Mouse (Mus musculus): ENCODE data around the gene Pax5. TPM values are rescaled to one million over a fixed set of nuclear protein-coding genes. Genes with fewer than 3 reads are reported as not detected.

The Pax5 gene
- polyA plus RNA-seq, 1 experiment from 2014 or later, result 0.99 TPM

GRCm38 (mm10) chr4:44709091-44709695 lies 1.1 kb downstream of the Pax5 start:
- Histone ChIP-seq H3K27ac (ENCODE audit: low read depth) (no peak overlapping the region), H3K4me1 (ENCODE audit: insufficient read depth) (peaks cover 4% of the 10 kb centered on the region; the same call in 1 of the 2 replicates), H3K4me3 (ENCODE audit: low read depth, low read length) (peak overlapping the region; percentile 20), H3K9me3 (ENCODE audit: low read length) (no peaks in the 10 kb centered on the region), H3K4me2 (ENCODE audit: low read depth, low read length) (peak overlapping the region; percentile 14; the same call in 1 of the 2 replicates), H3K36me3 (replicated peaks; ENCODE audit: insufficient read depth, low read length) (no peaks in the 10 kb centered on the region), H3K9ac (replicated peaks) (no peak overlapping the region), H3K27me3 (ENCODE audit: insufficient read depth, low read length) (peaks cover 97% of the 10 kb centered on the region)
- DNase-seq, result peak; percentile 21
- ATAC-seq, result no peak
- TF ChIP-seq EP300 (IDR thresholded peaks at IDR 0.05; ENCODE audit: low read depth) (no peak), CTCF (IDR thresholded peaks at IDR 0.05; ENCODE audit: low read depth) (no peak)

DNA sequence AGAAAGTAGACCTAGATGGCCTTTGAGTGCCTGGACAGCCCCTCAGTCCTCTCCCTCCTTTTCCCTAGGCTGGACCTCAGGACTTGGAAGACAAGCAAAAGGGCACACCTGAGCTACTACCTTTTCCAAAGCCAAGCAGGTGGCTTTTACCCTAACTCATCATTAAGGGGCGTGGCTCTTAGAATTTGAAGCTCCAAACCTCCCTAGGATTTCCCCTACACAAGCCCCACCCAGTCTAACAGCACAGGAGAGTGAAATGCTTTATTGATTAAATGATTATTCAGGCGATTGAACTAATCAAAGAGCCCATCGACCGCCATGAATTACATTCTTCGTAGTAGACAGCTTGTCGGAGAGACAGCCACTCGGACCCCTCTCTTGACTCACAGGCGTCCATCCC lies 2.0 kb downstream of the Pax5 start:
- H3K4me2 ChIP-seq (ENCODE audit: low read depth, low read length), result peak overlapping the region; percentile 45
- no peak for ATAC-seq
- H3K27me3 ChIP-seq (ENCODE audit: insufficient read depth, low read length), result peaks cover 97% of the 10 kb centered on the region
- peaks cover 13% of the 10 kb centered on the region for H3K4me1 ChIP-seq (ENCODE audit: insufficient read depth)
- no peak overlapping the region for H3K27ac ChIP-seq (ENCODE audit: low read depth)
- H3K9ac ChIP-seq (replicated peaks), result no peak overlapping the region
- TF ChIP-seq EP300 (IDR thresholded peaks at IDR 0.05; ENCODE audit: low read depth), result no peak
- DNase-seq, result no peak
- H3K9me3 ChIP-seq (ENCODE audit: low read length), result no peaks in the 10 kb centered on the region
- no peaks in the 10 kb centered on the region for H3K36me3 ChIP-seq (replicated peaks; ENCODE audit: insufficient read depth, low read length)
- 50% methylated on average over 8 of the region's 8 CpGs for WGBS (ENCODE audit: insufficient replicate concordance)
- H3K4me3 ChIP-seq (ENCODE audit: low read depth, low read length), result 0 out of 2 replicates have a peak overlapping the region, but pooled peaks have one; percentile 0

DNA sequence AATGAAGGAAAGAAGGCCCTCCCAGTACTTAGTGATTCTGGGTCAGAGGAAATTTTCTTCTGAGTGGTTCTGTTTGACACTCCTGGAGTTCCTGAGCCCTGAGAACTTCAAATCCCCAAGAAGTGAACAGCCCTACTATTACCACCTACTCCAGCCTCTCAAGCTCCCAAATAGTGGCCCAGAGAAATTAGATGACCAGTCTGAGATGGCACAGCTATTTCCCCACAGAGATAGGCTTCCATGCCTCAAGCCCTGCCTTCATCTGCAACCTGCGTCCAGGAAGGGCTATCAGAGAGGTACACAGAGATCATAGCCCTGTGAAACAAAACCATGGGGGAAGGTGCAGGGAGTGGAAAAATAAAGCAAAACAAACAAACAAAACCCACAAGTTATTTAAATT lies 3.4 kb downstream of the Pax5 start:
- H3K27me3 ChIP-seq (ENCODE audit: insufficient read depth, low read length), result peaks cover 97% of the 10 kb centered on the region
- H3K9ac ChIP-seq (replicated peaks), result no peak overlapping the region
- DNase-seq (no peak), ATAC-seq (no peak)
- 17% methylated on average over 1 of the region's 1 CpGs for WGBS (ENCODE audit: insufficient replicate concordance)
- H3K4me1 ChIP-seq (ENCODE audit: insufficient read depth), result peaks cover 15% of the 10 kb centered on the region
- no peaks in the 10 kb centered on the region for H3K9me3 ChIP-seq (ENCODE audit: low read length)
- TF ChIP-seq EP300 (IDR thresholded peaks at IDR 0.05; ENCODE audit: low read depth) (no peak), CTCF (IDR thresholded peaks at IDR 0.05; ENCODE audit: low read depth) (no peak)
- no peaks in the 10 kb centered on the region for H3K36me3 ChIP-seq (replicated peaks; ENCODE audit: insufficient read depth, low read length)
- H3K4me3 ChIP-seq (ENCODE audit: low read depth, low read length), result no peak overlapping the region
- no peak overlapping the region for H3K27ac ChIP-seq (ENCODE audit: low read depth)
- peak overlapping the region; percentile 45 for H3K4me2 ChIP-seq (ENCODE audit: low read depth, low read length)

GRCm38 (mm10) chr4:44705967-44706366 lies 4.3 kb downstream of the Pax5 start:
- H3K27ac ChIP-seq (ENCODE audit: low read depth), result peak overlapping the region; percentile 63
- peak overlapping the region; percentile 45 for H3K4me2 ChIP-seq (ENCODE audit: low read depth, low read length)
- 6% methylated on average over 7 of the region's 7 CpGs for WGBS (ENCODE audit: insufficient replicate concordance)
- no peaks in the 10 kb centered on the region for H3K36me3 ChIP-seq (replicated peaks; ENCODE audit: insufficient read depth, low read length)
- H3K4me1 ChIP-seq (ENCODE audit: insufficient read depth), result peaks cover 14% of the 10 kb centered on the region
- H3K27me3 ChIP-seq (ENCODE audit: insufficient read depth, low read length), result peaks cover 97% of the 10 kb centered on the region
- TF ChIP-seq EP300 (IDR thresholded peaks at IDR 0.05; ENCODE audit: low read depth) (no peak), CTCF (IDR thresholded peaks at IDR 0.05; ENCODE audit: low read depth) (no peak)
- H3K9me3 ChIP-seq (ENCODE audit: low read length), result no peaks in the 10 kb centered on the region
- no peak overlapping the region for H3K4me3 ChIP-seq (ENCODE audit: low read depth, low read length)
- peak; percentile 22; the same call in 1 of the 2 replicates for ATAC-seq
- DNase-seq, result peak; percentile 65
- H3K9ac ChIP-seq (replicated peaks), result no peak overlapping the region

- no peaks in the 10 kb centered on the region for H3K36me3 ChIP-seq (replicated peaks; ENCODE audit: insufficient read depth, low read length)
- peak overlapping the region; percentile 6; the same call in 1 of the 2 replicates for H3K4me2 ChIP-seq (ENCODE audit: low read depth, low read length)
- no peaks in the 10 kb centered on the region for H3K9me3 ChIP-seq (ENCODE audit: low read length)
- ATAC-seq (no peak), DNase-seq (peak; percentile 27)
- H3K4me3 ChIP-seq (ENCODE audit: low read depth, low read length), result no peak overlapping the region
- peaks cover 98% of the 10 kb centered on the region for H3K27me3 ChIP-seq (ENCODE audit: insufficient read depth, low read length)
- peaks cover 14% of the 10 kb centered on the region for H3K4me1 ChIP-seq (ENCODE audit: insufficient read depth)
- TF ChIP-seq EP300 (IDR thresholded peaks at IDR 0.05; ENCODE audit: low read depth) (no peak), CTCF (IDR thresholded peaks at IDR 0.05; ENCODE audit: low read depth) (no peak)
- WGBS (ENCODE audit: insufficient replicate concordance), result 1% methylated on average over 3 of the region's 3 CpGs
- 0 out of 2 replicates have a peak overlapping the region, but pooled peaks have one; percentile 63 for H3K27ac ChIP-seq (ENCODE audit: low read depth)
- no peak overlapping the region for H3K9ac ChIP-seq (replicated peaks)
Measured at GRCm38 (mm10) chr4:44705151-44705550, 5.1 kb downstream of the Pax5 start.

DNA sequence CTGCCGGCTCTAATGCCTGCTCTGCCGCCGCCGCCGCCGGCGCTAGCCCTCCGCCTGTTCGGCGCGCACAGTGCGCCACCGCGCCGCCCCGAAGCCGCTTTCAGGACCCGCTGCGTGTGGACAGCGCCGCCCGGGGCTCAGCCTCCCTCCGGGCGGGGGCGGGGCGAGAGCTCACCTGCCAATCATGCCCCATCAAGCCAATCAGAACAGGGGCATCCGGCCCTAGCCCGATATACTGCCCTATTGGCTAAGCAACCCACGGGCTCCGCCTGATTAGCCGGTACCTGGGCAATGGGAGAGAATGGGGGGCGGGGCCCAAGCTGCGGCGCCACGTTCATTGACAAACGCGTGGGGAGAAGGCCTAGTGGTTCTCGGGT lies 5.9 kb downstream of the Pax5 start:
- Histone ChIP-seq H3K36me3 (replicated peaks; ENCODE audit: insufficient read depth, low read length) (no peaks in the 10 kb centered on the region), H3K4me3 (ENCODE audit: low read depth, low read length) (peak overlapping the region; percentile 46), H3K4me1 (ENCODE audit: insufficient read depth) (peaks cover 14% of the 10 kb centered on the region), H3K4me2 (ENCODE audit: low read depth, low read length) (peak overlapping the region; percentile 68), H3K27me3 (ENCODE audit: insufficient read depth, low read length) (peaks cover 94% of the 10 kb centered on the region), H3K9ac (replicated peaks) (no peak overlapping the region), H3K27ac (ENCODE audit: low read depth) (no peak overlapping the region), H3K9me3 (ENCODE audit: low read length) (no peaks in the 10 kb centered on the region)
- DNase-seq, result peak; percentile 89
- TF ChIP-seq CTCF (IDR thresholded peaks at IDR 0.05; ENCODE audit: low read depth) (no peak), EP300 (IDR thresholded peaks at IDR 0.05; ENCODE audit: low read depth) (no peak)
- peak; percentile 93 for ATAC-seq
- under 1% methylated on average over 22 of the region's 38 CpGs for WGBS (ENCODE audit: insufficient replicate concordance)

Measured in liver, postnatal 0 days (tissue).